Mouse (Mus musculus): ENCODE data around the gene Gys1. TPM values are rescaled to one million over a fixed set of nuclear protein-coding genes. Genes with fewer than 3 reads are reported as not detected.
"Not testable (repeated sequence)": the region's sequence is repeated elsewhere in the genome, so short reads cannot be mapped to it uniquely, and the experiment has no call there.

Gene Gys1
- polyA plus RNA-seq, 1 experiment from 2014 or later = 36.0 TPM

- Histone ChIP-seq H3K27me3 (replicated peaks; ENCODE audit: control insufficient read depth, insufficient read depth, low read length) (no peaks in the 10 kb centered on the region), H3K36me3 (ENCODE audit: control insufficient read depth, insufficient read depth, low read length) (no peaks in the 10 kb centered on the region), H3K27ac (ENCODE audit: low read depth) (no peak overlapping the region), H3K4me3 (ENCODE audit: low read depth, low read length) (no peak overlapping the region), H3K4me2 (ENCODE audit: low read length) (no peak overlapping the region), H3K9me3 (ENCODE audit: control insufficient read depth, low read length) (no peaks in the 10 kb centered on the region), H3K4me1 (replicated peaks; ENCODE audit: control insufficient read depth, insufficient read depth, low read length) (no peaks in the 10 kb centered on the region), H3K9ac (ENCODE audit: low read length) (no peak overlapping the region)
- DNase-seq (ENCODE audit: low spot score) (peak; percentile 73), ATAC-seq (replicated peaks; ENCODE audit: low FRiP score, low TSS enrichment, low read depth) (no peak)
- 14% methylated on average over 3 of the region's 3 CpGs for WGBS
Observed at GRCm38 (mm10) chr7:45477003-45477402, 42.4 kb downstream of the Gys1 start.

GRCm38 (mm10) chr7:45478774-45479173 lies 44.1 kb downstream of the Gys1 start:
- 92% methylated on average over 7 of the region's 7 CpGs for WGBS
- Histone ChIP-seq H3K4me2 (ENCODE audit: low read length) (no peak overlapping the region), H3K4me3 (ENCODE audit: low read depth, low read length) (no peak overlapping the region)

GRCm38 (mm10) chr7:45480310-45480709 lies 45.7 kb downstream of the Gys1 start:
- H3K9ac ChIP-seq (ENCODE audit: low read length); DNase-seq (ENCODE audit: low spot score); H3K4me3 ChIP-seq (ENCODE audit: low read depth, low read length); H3K36me3 ChIP-seq (ENCODE audit: control insufficient read depth, insufficient read depth, low read length); H3K27me3 ChIP-seq (replicated peaks; ENCODE audit: control insufficient read depth, insufficient read depth, low read length); ATAC-seq (replicated peaks; ENCODE audit: low FRiP score, low TSS enrichment, low read depth); H3K9me3 ChIP-seq (ENCODE audit: control insufficient read depth, low read length); H3K4me1 ChIP-seq (replicated peaks; ENCODE audit: control insufficient read depth, insufficient read depth, low read length); H3K27ac ChIP-seq (ENCODE audit: low read depth); H3K4me2 ChIP-seq (ENCODE audit: low read length): not testable (repeated sequence)
- WGBS = 77% methylated on average over 3 of the region's 4 CpGs

More at GRCm38 (mm10) chr7:45478774-45479173, 44.1 kb downstream of the Gys1 start:
- H3K4me1 ChIP-seq (replicated peaks; ENCODE audit: control insufficient read depth, insufficient read depth, low read length) = no peaks in the 10 kb centered on the region
- no peaks in the 10 kb centered on the region for H3K9me3 ChIP-seq (ENCODE audit: control insufficient read depth, low read length)
- ATAC-seq (replicated peaks; ENCODE audit: low FRiP score, low TSS enrichment, low read depth) (no peak), DNase-seq (ENCODE audit: low spot score) (no peak)
- H3K27ac ChIP-seq (ENCODE audit: low read depth) = no peak overlapping the region
- no peaks in the 10 kb centered on the region for H3K36me3 ChIP-seq (ENCODE audit: control insufficient read depth, insufficient read depth, low read length)
- no peak overlapping the region for H3K9ac ChIP-seq (ENCODE audit: low read length)
- no peaks in the 10 kb centered on the region for H3K27me3 ChIP-seq (replicated peaks; ENCODE audit: control insufficient read depth, insufficient read depth, low read length)

GRCm38 (mm10) chr7:45481374-45481927 lies 46.8 kb downstream of the Gys1 start, which contains the start of gene Tulp2:
TSS of gene Tulp2 (plus strand) at chr7:45481877.
- no peaks in the 10 kb centered on the region for H3K9me3 ChIP-seq (ENCODE audit: control insufficient read depth, low read length)
- no peaks in the 10 kb centered on the region for H3K27me3 ChIP-seq (replicated peaks; ENCODE audit: control insufficient read depth, insufficient read depth, low read length)
- H3K36me3 ChIP-seq (ENCODE audit: control insufficient read depth, insufficient read depth, low read length) = no peaks in the 10 kb centered on the region
- no peak within 1 kb of the TSS for H3K9ac ChIP-seq (ENCODE audit: low read length)
- H3K4me3 ChIP-seq (ENCODE audit: low read depth, low read length) = no peak within 1 kb of the TSS
- ATAC-seq (replicated peaks; ENCODE audit: low FRiP score, low TSS enrichment, low read depth) (peak; percentile 36), DNase-seq (ENCODE audit: low spot score) (peak; percentile 64)
- H3K4me2 ChIP-seq (ENCODE audit: low read length) = no peak within 1 kb of the TSS
- WGBS = 66% methylated on average over 11 of the region's 15 CpGs
- no peak within 1 kb of the TSS for H3K27ac ChIP-seq (ENCODE audit: low read depth)
- H3K4me1 ChIP-seq (replicated peaks; ENCODE audit: control insufficient read depth, insufficient read depth, low read length) = no peaks in the 10 kb centered on the region

GRCm38 (mm10) chr7:45482166-45482565 lies 47.5 kb downstream of the Gys1 start:
- WGBS = 67% methylated on average over 1 of the region's 1 CpGs
- H3K4me1 ChIP-seq (replicated peaks; ENCODE audit: control insufficient read depth, insufficient read depth, low read length) = no peaks in the 10 kb centered on the region

GRCm38 (mm10) chr7:45484985-45485384 lies 50.3 kb downstream of the Gys1 start:
- H3K27me3 ChIP-seq (replicated peaks; ENCODE audit: control insufficient read depth, insufficient read depth, low read length); H3K4me1 ChIP-seq (replicated peaks; ENCODE audit: control insufficient read depth, insufficient read depth, low read length); H3K4me2 ChIP-seq (ENCODE audit: low read length); H3K9me3 ChIP-seq (ENCODE audit: control insufficient read depth, low read length); H3K4me3 ChIP-seq (ENCODE audit: low read depth, low read length); H3K9ac ChIP-seq (ENCODE audit: low read length); H3K36me3 ChIP-seq (ENCODE audit: control insufficient read depth, insufficient read depth, low read length); H3K27ac ChIP-seq (ENCODE audit: low read depth); ATAC-seq (replicated peaks; ENCODE audit: low FRiP score, low TSS enrichment, low read depth); DNase-seq (ENCODE audit: low spot score): not testable (repeated sequence)
- 94% methylated on average over 5 of the region's 5 CpGs for WGBS

More at GRCm38 (mm10) chr7:45482166-45482565, 47.5 kb downstream of the Gys1 start:
- Histone ChIP-seq H3K4me3 (ENCODE audit: low read depth, low read length) (no peak overlapping the region), H3K9me3 (ENCODE audit: control insufficient read depth, low read length) (no peaks in the 10 kb centered on the region), H3K4me2 (ENCODE audit: low read length) (no peak overlapping the region), H3K27ac (ENCODE audit: low read depth) (no peak overlapping the region), H3K9ac (ENCODE audit: low read length) (no peak overlapping the region), H3K27me3 (replicated peaks; ENCODE audit: control insufficient read depth, insufficient read depth, low read length) (no peaks in the 10 kb centered on the region), H3K36me3 (ENCODE audit: control insufficient read depth, insufficient read depth, low read length) (no peaks in the 10 kb centered on the region)
- no peak for DNase-seq (ENCODE audit: low spot score)
- no peak for ATAC-seq (replicated peaks; ENCODE audit: low FRiP score, low TSS enrichment, low read depth)

GRCm38 (mm10) chr7:45486158-45486557 lies 51.5 kb downstream of the Gys1 start:
- ATAC-seq (replicated peaks; ENCODE audit: low FRiP score, low TSS enrichment, low read depth) = no peak
- no peak overlapping the region for H3K9ac ChIP-seq (ENCODE audit: low read length)
- H3K9me3 ChIP-seq (ENCODE audit: control insufficient read depth, low read length) = no peaks in the 10 kb centered on the region
- 62% methylated on average over 7 of the region's 7 CpGs for WGBS
- peaks cover 13% of the 10 kb centered on the region for H3K4me1 ChIP-seq (replicated peaks; ENCODE audit: control insufficient read depth, insufficient read depth, low read length)
- H3K27ac ChIP-seq (ENCODE audit: low read depth) = no peak overlapping the region
- no peaks in the 10 kb centered on the region for H3K36me3 ChIP-seq (ENCODE audit: control insufficient read depth, insufficient read depth, low read length)
- H3K27me3 ChIP-seq (replicated peaks; ENCODE audit: control insufficient read depth, insufficient read depth, low read length) = no peaks in the 10 kb centered on the region
- DNase-seq (ENCODE audit: low spot score) = no peak
- H3K4me2 ChIP-seq (ENCODE audit: low read length) = no peak overlapping the region
- no peak overlapping the region for H3K4me3 ChIP-seq (ENCODE audit: low read depth, low read length)

GRCm38 (mm10) chr7:45486761-45487415 lies 52.2 kb downstream of the Gys1 start, which contains the start of gene Gm45808:
TSS of gene Gm45808 (minus strand) at chr7:45486811.
- no peak for DNase-seq (ENCODE audit: low spot score)
- H3K9ac ChIP-seq (ENCODE audit: low read length) = no peak within 1 kb of the TSS
- WGBS = 83% methylated on average over 12 of the region's 12 CpGs
- no peak for ATAC-seq (replicated peaks; ENCODE audit: low FRiP score, low TSS enrichment, low read depth)
- H3K27ac ChIP-seq (ENCODE audit: low read depth) = peak within 1 kb of the TSS; percentile 49; the same call in 1 of the 2 replicates
- H3K36me3 ChIP-seq (ENCODE audit: control insufficient read depth, insufficient read depth, low read length) = no peaks in the 10 kb centered on the region
- H3K27me3 ChIP-seq (replicated peaks; ENCODE audit: control insufficient read depth, insufficient read depth, low read length) = no peaks in the 10 kb centered on the region
- H3K4me3 ChIP-seq (ENCODE audit: low read depth, low read length) = no peak within 1 kb of the TSS
- H3K9me3 ChIP-seq (ENCODE audit: control insufficient read depth, low read length) = no peaks in the 10 kb centered on the region
- peaks cover 15% of the 10 kb centered on the region for H3K4me1 ChIP-seq (replicated peaks; ENCODE audit: control insufficient read depth, insufficient read depth, low read length)
- no peak within 1 kb of the TSS for H3K4me2 ChIP-seq (ENCODE audit: low read length)

Measured in intestine, embryonic 14.5 days (tissue).